ENCODE assay signal across 25 mouse cellular contexts in the genomic region with DNA sequence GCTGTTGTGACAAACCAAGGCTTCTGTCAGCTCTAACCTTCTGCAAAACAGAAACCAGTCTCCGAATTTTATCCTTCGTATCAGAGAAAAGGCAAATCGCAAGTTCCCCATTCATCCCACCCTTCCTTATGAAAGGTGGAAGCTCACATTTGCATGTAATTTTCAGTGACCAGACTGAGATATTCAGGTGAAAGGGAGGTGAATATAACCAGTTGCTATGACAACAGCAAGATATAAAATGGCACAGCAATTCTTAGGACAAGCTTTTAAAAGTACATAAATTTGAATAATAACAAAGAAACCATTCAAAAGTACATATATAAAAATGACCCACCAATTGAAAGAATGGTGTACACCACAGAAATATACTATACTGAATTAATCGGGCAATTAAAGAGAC.
DNase-seq lines count a peak whose midpoint lies in the region; ATAC-seq and TF ChIP-seq lines count a peak whose summit lies in the region.
"Had no signal": no experiment of that assay in that cellular context is flagged by ENCODE, and none has a peak within 500 bp of the region (broad histone marks: within the 10 kb centered on the region; RNA-seq: fewer than 3 reads in every experiment).

No protein-coding gene starts in this region.

- WGBS in hindbrain, postnatal 0 days = 88% methylated on average over 4 of the region's 4 CpGs
- 83% methylated on average over 4 of the region's 4 CpGs for WGBS in hindbrain, embryonic 16.5 days
- WGBS in midbrain, embryonic 16.5 days = 87% methylated on average over 4 of the region's 4 CpGs
- 93% methylated on average over 4 of the region's 4 CpGs for WGBS in midbrain, embryonic 10.5 days
- 73% methylated on average over 4 of the region's 4 CpGs for WGBS in midbrain, postnatal 0 days

- TF ChIP-seq CTCF in hindbrain, postnatal 0 days (IDR thresholded peaks at IDR 0.05; ENCODE audit: low read depth) = no peak
- no peak for TF ChIP-seq CTCF in midbrain, postnatal 0 days (IDR thresholded peaks at IDR 0.05)

- H3K36me3 ChIP-seq in hindbrain, postnatal 0 days (ENCODE audit: insufficient read depth, low read length) = no peaks in the 10 kb centered on the region
- H3K36me3 ChIP-seq in hindbrain, embryonic 16.5 days (ENCODE audit: control insufficient read depth, insufficient read depth, low read length) = no peaks in the 10 kb centered on the region
- H3K36me3 ChIP-seq in midbrain, embryonic 16.5 days (ENCODE audit: control insufficient read depth, insufficient read depth, low read length) = no peaks in the 10 kb centered on the region
- H3K36me3 ChIP-seq in midbrain, embryonic 10.5 days = no peaks in the 10 kb centered on the region
- no peaks in the 10 kb centered on the region for H3K36me3 ChIP-seq in midbrain, postnatal 0 days (ENCODE audit: insufficient read depth, low read length)
- H3K36me3 ChIP-seq: embryonic facial prominence, embryonic 12.5 days; embryonic facial prominence, embryonic 15.5 days; forebrain, embryonic 12.5 days; forebrain, embryonic 15.5 days; heart, embryonic 10.5 days; heart, embryonic 13.5 days; hindbrain, embryonic 12.5 days had no signal

- no peaks in the 10 kb centered on the region for H3K9me3 ChIP-seq in hindbrain, postnatal 0 days (ENCODE audit: low read length)
- H3K9me3 ChIP-seq in hindbrain, embryonic 16.5 days (ENCODE audit: control insufficient read depth, low read length) = no peaks in the 10 kb centered on the region
- H3K9me3 ChIP-seq in midbrain, embryonic 16.5 days (replicated peaks; ENCODE audit: control insufficient read depth, low read length, poor library complexity, severe bottlenecking) = no peaks in the 10 kb centered on the region
- no peaks in the 10 kb centered on the region for H3K9me3 ChIP-seq in midbrain, embryonic 10.5 days (replicated peaks)
- no peaks in the 10 kb centered on the region for H3K9me3 ChIP-seq in midbrain, postnatal 0 days (ENCODE audit: low read length)
- H3K9me3 ChIP-seq: embryonic facial prominence, embryonic 12.5 days; embryonic facial prominence, embryonic 15.5 days; forebrain, embryonic 12.5 days; forebrain, embryonic 15.5 days; heart, embryonic 10.5 days; heart, embryonic 13.5 days; hindbrain, embryonic 12.5 days had no signal

- no peak for DNase-seq in hindbrain, postnatal 0 days (ENCODE audit: low spot score)
- no peak for DNase-seq in midbrain, embryonic 10.5 days (ENCODE audit: low spot score)
- DNase-seq in midbrain, postnatal 0 days (ENCODE audit: low spot score) = no peak
- DNase-seq in adipocyte (ENCODE audit: low spot score) = no peak
- DNase-seq: adrenal gland, adult 8-10 months; adrenal gland, postnatal 25 days; cerebellum, adult 11 months; cerebellum, adult 2 months; cerebellum, adult 9-11 months; cerebellum, postnatal 25 days; gastrocnemius, postnatal 10 days; gastrocnemius, postnatal 36 days; heart, adult 2 months; heart, postnatal 14 days; heart, postnatal 4 days had no signal

- no peak for ATAC-seq in hindbrain, postnatal 0 days
- no peak for ATAC-seq in hindbrain, embryonic 16.5 days
- ATAC-seq in midbrain, embryonic 16.5 days = peak; percentile 56
- no peak for ATAC-seq in midbrain, postnatal 0 days (ENCODE audit: low FRiP score)
- ATAC-seq: CD4-positive, CD25-positive, alpha-beta regulatory T cell, adult 4 months; forebrain, embryonic 15.5 days had no signal

- H3K4me2 ChIP-seq in hindbrain, postnatal 0 days (ENCODE audit: low read depth, low read length) = no peak overlapping the region
- no peak overlapping the region for H3K4me2 ChIP-seq in hindbrain, embryonic 16.5 days (ENCODE audit: low read length)
- no peak overlapping the region for H3K4me2 ChIP-seq in midbrain, embryonic 16.5 days (ENCODE audit: low read length)
- H3K4me2 ChIP-seq in midbrain, postnatal 0 days (ENCODE audit: low read depth, low read length, poor library complexity, severe bottlenecking) = no peak overlapping the region
- H3K4me2 ChIP-seq: embryonic facial prominence, embryonic 12.5 days; embryonic facial prominence, embryonic 15.5 days; forebrain, embryonic 12.5 days; forebrain, embryonic 15.5 days; heart, embryonic 13.5 days; hindbrain, embryonic 12.5 days had no signal

- no peak overlapping the region for H3K9ac ChIP-seq in hindbrain, postnatal 0 days (replicated peaks; ENCODE audit: low read length)
- no peak overlapping the region for H3K9ac ChIP-seq in hindbrain, embryonic 16.5 days (ENCODE audit: low read depth, low read length)
- no peak overlapping the region for H3K9ac ChIP-seq in midbrain, embryonic 16.5 days (ENCODE audit: low read depth, low read length)
- no peak overlapping the region for H3K9ac ChIP-seq in midbrain, postnatal 0 days (replicated peaks; ENCODE audit: low read length, poor library complexity, severe bottlenecking)
- H3K9ac ChIP-seq: embryonic facial prominence, embryonic 12.5 days; embryonic facial prominence, embryonic 15.5 days; forebrain, embryonic 12.5 days; forebrain, embryonic 15.5 days; heart, embryonic 13.5 days; hindbrain, embryonic 12.5 days had no signal

- H3K27ac ChIP-seq in hindbrain, postnatal 0 days = peak overlapping the region; percentile 48; the same call in 1 of the 2 replicates
- H3K27ac ChIP-seq in hindbrain, embryonic 16.5 days (ENCODE audit: low read depth, low read length) = no peak overlapping the region
- peak overlapping the region; percentile 63 for H3K27ac ChIP-seq in midbrain, embryonic 16.5 days (ENCODE audit: low read length)
- H3K27ac ChIP-seq in midbrain, embryonic 10.5 days (replicated peaks) = no peak overlapping the region
- H3K27ac ChIP-seq in midbrain, postnatal 0 days (ENCODE audit: low read depth, low read length) = peak overlapping the region; percentile 19; the same call in 1 of the 2 replicates
- H3K27ac ChIP-seq: embryonic facial prominence, embryonic 12.5 days; embryonic facial prominence, embryonic 15.5 days; forebrain, embryonic 12.5 days; forebrain, embryonic 15.5 days; heart, adult 2 months; heart, embryonic 10.5 days; heart, embryonic 13.5 days; hindbrain, embryonic 12.5 days had no signal

- no peaks in the 10 kb centered on the region for H3K4me1 ChIP-seq in hindbrain, postnatal 0 days (ENCODE audit: insufficient read depth, low read length)
- H3K4me1 ChIP-seq in hindbrain, embryonic 16.5 days (ENCODE audit: control insufficient read depth, insufficient read depth, low read depth, low read length) = no peaks in the 10 kb centered on the region
- H3K4me1 ChIP-seq in midbrain, embryonic 16.5 days (ENCODE audit: control insufficient read depth, insufficient read depth, low read length) = no peaks in the 10 kb centered on the region
- no peaks in the 10 kb centered on the region for H3K4me1 ChIP-seq in midbrain, embryonic 10.5 days
- H3K4me1 ChIP-seq in midbrain, postnatal 0 days (ENCODE audit: insufficient read depth, low read length) = no peaks in the 10 kb centered on the region
- H3K4me1 ChIP-seq: embryonic facial prominence, embryonic 12.5 days; embryonic facial prominence, embryonic 15.5 days; forebrain, embryonic 12.5 days; forebrain, embryonic 15.5 days; heart, embryonic 10.5 days; heart, embryonic 13.5 days; hindbrain, embryonic 12.5 days had no signal

- no peak overlapping the region for H3K4me3 ChIP-seq in hindbrain, postnatal 0 days (ENCODE audit: low read length)
- H3K4me3 ChIP-seq in hindbrain, embryonic 16.5 days (ENCODE audit: low read length) = no peak overlapping the region
- H3K4me3 ChIP-seq in midbrain, embryonic 16.5 days (ENCODE audit: low read depth, low read length) = no peak overlapping the region
- no peak overlapping the region for H3K4me3 ChIP-seq in midbrain, embryonic 10.5 days
- no peak overlapping the region for H3K4me3 ChIP-seq in midbrain, postnatal 0 days (ENCODE audit: low read depth, low read length)
- H3K4me3 ChIP-seq: embryonic facial prominence, embryonic 12.5 days; embryonic facial prominence, embryonic 15.5 days; forebrain, embryonic 12.5 days; forebrain, embryonic 15.5 days; heart, adult 2 months; heart, embryonic 10.5 days; heart, embryonic 13.5 days; hindbrain, embryonic 12.5 days had no signal

- no peaks in the 10 kb centered on the region for H3K27me3 ChIP-seq in hindbrain, postnatal 0 days (ENCODE audit: insufficient read depth, low read length)
- no peaks in the 10 kb centered on the region for H3K27me3 ChIP-seq in hindbrain, embryonic 16.5 days (replicated peaks; ENCODE audit: control insufficient read depth, insufficient read depth, low read length)
- no peaks in the 10 kb centered on the region for H3K27me3 ChIP-seq in midbrain, embryonic 16.5 days (ENCODE audit: control insufficient read depth, insufficient read depth, low read depth, low read length)
- H3K27me3 ChIP-seq in midbrain, embryonic 10.5 days (ENCODE audit: low read depth, poor library complexity, severe bottlenecking) = no peaks in the 10 kb centered on the region
- no peaks in the 10 kb centered on the region for H3K27me3 ChIP-seq in midbrain, postnatal 0 days (ENCODE audit: insufficient read depth, low read length)
- H3K27me3 ChIP-seq: embryonic facial prominence, embryonic 12.5 days; embryonic facial prominence, embryonic 15.5 days; forebrain, embryonic 12.5 days; forebrain, embryonic 15.5 days; heart, embryonic 13.5 days; hindbrain, embryonic 12.5 days had no signal

Comparison
In these comparisons a context has a peak if more than half of its experiments do, and no peak if none do; other contexts are left out.
1. H3K27ac ChIP-seq: peak in hindbrain, postnatal 0 days (single experiment), midbrain, embryonic 16.5 days (single experiment) and midbrain, postnatal 0 days (single experiment); none in hindbrain, embryonic 16.5 days (single experiment) and midbrain, embryonic 10.5 days (single experiment).